Mouse (Mus musculus): ENCODE results near the gene Phf3. TPM values are rescaled to one million over a fixed set of nuclear protein-coding genes. Genes with fewer than 3 reads are reported as not detected.

The Phf3 gene
- total RNA-seq, 4 experiments from 2014 or later = 73.4 to 92.2 (median 78.2) TPM

GRCm38 (mm10) chr1:30819414-30819813 is 54.3 kb downstream of the Phf3 start:
- no peak for DNase-seq

- no peak for DNase-seq
Observed at GRCm38 (mm10) chr1:30815609-30816008, 58.1 kb downstream of the Phf3 start.

- DNase-seq = no peak
Observed at GRCm38 (mm10) chr1:30814987-30815386, 58.7 kb downstream of the Phf3 start.

- DNase-seq = no peak
Observed at GRCm38 (mm10) chr1:30808101-30808699, 65.5 kb downstream of the Phf3 start.

GRCm38 (mm10) chr1:30805688-30806285 is 67.9 kb downstream of the Phf3 start:
- DNase-seq = no peak

- no peak for DNase-seq
Observed at GRCm38 (mm10) chr1:30804919-30805318, 68.8 kb downstream of the Phf3 start.

GRCm38 (mm10) chr1:30801911-30802310 is 71.8 kb downstream of the Phf3 start:
- no peak for DNase-seq

GRCm38 (mm10) chr1:30799277-30799834 is 74.4 kb downstream of the Phf3 start:
- DNase-seq = no peak

- DNase-seq = no peak
Observed at GRCm38 (mm10) chr1:30794606-30795005, 79.1 kb downstream of the Phf3 start.

GRCm38 (mm10) chr1:30793357-30793883 is 80.3 kb downstream of the Phf3 start:
- no peak for DNase-seq

GRCm38 (mm10) chr1:30792935-30793334 is 80.8 kb downstream of the Phf3 start:
- no peak for DNase-seq

GRCm38 (mm10) chr1:30790220-30790619 is 83.5 kb downstream of the Phf3 start:
- no peak for DNase-seq

- no peak for DNase-seq
Observed at GRCm38 (mm10) chr1:30789689-30790088, 84.0 kb downstream of the Phf3 start.

GRCm38 (mm10) chr1:30789001-30789400 is 84.7 kb downstream of the Phf3 start:
- no peak for DNase-seq

GRCm38 (mm10) chr1:30786583-30786982 is 87.1 kb downstream of the Phf3 start:
- DNase-seq = no peak

- DNase-seq = no peak
Observed at GRCm38 (mm10) chr1:30783741-30784140, 90.0 kb downstream of the Phf3 start.

GRCm38 (mm10) chr1:30780293-30780692 is 93.4 kb downstream of the Phf3 start:
- DNase-seq = no peak

GRCm38 (mm10) chr1:30779562-30779961 is 94.2 kb downstream of the Phf3 start:
- no peak for DNase-seq

- DNase-seq = no peak
Observed at GRCm38 (mm10) chr1:30778374-30779005, 95.2 kb downstream of the Phf3 start.

- no peak for DNase-seq
Observed at GRCm38 (mm10) chr1:30776196-30776595, 97.5 kb downstream of the Phf3 start.

- no peak for DNase-seq
Observed at GRCm38 (mm10) chr1:30773662-30774061, 100.1 kb downstream of the Phf3 start.

GRCm38 (mm10) chr1:30772851-30773250 is 100.9 kb downstream of the Phf3 start:
- DNase-seq = no peak

- DNase-seq = no peak
Observed at GRCm38 (mm10) chr1:30771772-30772171, 101.9 kb downstream of the Phf3 start.
